Mouse (Mus musculus): Measurements from ENCODE around the gene Cdkn1a.

DNA sequence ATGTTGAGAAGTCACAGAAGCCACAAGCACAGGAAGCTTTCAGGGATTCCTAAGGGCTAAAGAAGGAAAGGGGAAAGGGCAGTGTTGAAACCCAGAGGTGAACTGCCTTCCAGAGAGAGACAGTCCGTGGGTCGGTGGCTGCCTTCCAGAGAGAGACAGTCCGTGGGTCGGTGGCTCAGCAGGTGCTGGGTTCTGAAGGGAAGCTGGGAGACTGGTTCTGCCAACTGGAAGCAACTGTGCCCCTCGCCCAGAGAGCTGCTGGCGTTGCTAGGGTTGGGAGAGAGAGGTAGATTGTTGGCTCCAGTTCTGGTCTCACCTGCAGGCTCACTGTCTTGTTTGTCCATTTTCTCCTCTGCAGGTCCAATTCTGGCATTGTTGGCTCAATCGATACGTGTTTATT is 32.3 kb upstream of the Cdkn1a start:
- TF ChIP-seq CTCF (IDR thresholded peaks at IDR 0.05; ENCODE audit: extremely low read depth, insufficient read depth, insufficient read length, insufficient replicate concordance) (no peak), POLR2A (IDR thresholded peaks at IDR 0.05; ENCODE audit: low read depth, low read length) (no peak)

All from spleen, adult 2 months (tissue).